Mouse (Mus musculus): Measurements from ENCODE around the gene Cx3cr1. TPM values are rescaled to one million over a fixed set of nuclear protein-coding genes. Genes with fewer than 3 reads are reported as not detected.

Gene Cx3cr1
- polyA plus RNA-seq, 1 experiment from 2014 or later, result 7.4 TPM

GRCm38 (mm10) chr9:120001945-120002725 is 67.5 kb downstream of the Cx3cr1 start:
- Histone ChIP-seq H3K36me3 (ENCODE audit: control insufficient read depth, insufficient read depth, low read length) (no peaks in the 10 kb centered on the region), H3K4me3 (ENCODE audit: low read length) (peak overlapping the region; percentile 39), H3K27ac (ENCODE audit: low read depth, low read length) (peak overlapping the region; percentile 74; the same call in 1 of the 2 replicates), H3K4me2 (replicated peaks; ENCODE audit: low read depth, low read length) (peak overlapping the region; percentile 67), H3K9me3 (ENCODE audit: control insufficient read depth, low read length) (no peaks in the 10 kb centered on the region), H3K27me3 (ENCODE audit: control insufficient read depth, insufficient read depth, low read length) (no peaks in the 10 kb centered on the region), H3K9ac (ENCODE audit: low read depth, low read length) (peak overlapping the region; percentile 58), H3K4me1 (ENCODE audit: control insufficient read depth, insufficient read depth, low read length) (0 out of 2 replicates have a peak, but pooled peaks cover 5% of the 10 kb centered on the region)
- WGBS, result 10% methylated on average over 31 of the region's 31 CpGs
- ATAC-seq (ENCODE audit: low FRiP score, low TSS enrichment), result peak; percentile 92

DNA sequence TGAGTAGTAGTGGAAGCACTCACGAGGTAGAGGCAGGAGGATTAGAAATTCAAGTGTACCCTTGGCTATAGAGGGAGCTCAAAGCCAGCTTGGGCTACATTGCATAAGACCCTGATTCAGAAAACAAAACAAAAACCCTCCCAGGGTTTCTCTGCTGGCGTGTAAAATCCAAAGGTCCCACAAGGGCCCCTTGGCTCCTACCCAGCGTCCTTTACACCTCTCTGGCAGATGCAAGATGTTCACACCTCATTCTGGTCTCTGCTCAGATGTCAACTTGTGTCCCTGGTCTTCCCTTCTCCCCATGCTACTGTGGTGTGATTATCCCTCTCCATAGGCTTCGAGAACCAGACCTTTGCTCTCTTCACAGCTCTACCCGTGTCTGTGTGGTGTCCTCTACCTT is 68.9 kb downstream of the Cx3cr1 start:
- Histone ChIP-seq H3K27me3 (ENCODE audit: control insufficient read depth, insufficient read depth, low read length) (no peaks in the 10 kb centered on the region), H3K4me2 (replicated peaks; ENCODE audit: low read depth, low read length) (no peak overlapping the region), H3K36me3 (ENCODE audit: control insufficient read depth, insufficient read depth, low read length) (no peaks in the 10 kb centered on the region), H3K27ac (ENCODE audit: low read depth, low read length) (no peak overlapping the region), H3K9me3 (ENCODE audit: control insufficient read depth, low read length) (no peaks in the 10 kb centered on the region), H3K9ac (ENCODE audit: low read depth, low read length) (no peak overlapping the region), H3K4me3 (ENCODE audit: low read length) (no peak overlapping the region), H3K4me1 (ENCODE audit: control insufficient read depth, insufficient read depth, low read length) (0 out of 2 replicates have a peak, but pooled peaks cover 5% of the 10 kb centered on the region)
- ATAC-seq (ENCODE audit: low FRiP score, low TSS enrichment), result no peak
- 65% methylated on average over 5 of the region's 5 CpGs for WGBS

GRCm38 (mm10) chr9:119999636-120000035 is 70.0 kb downstream of the Cx3cr1 start:
- Histone ChIP-seq H3K4me2 (replicated peaks; ENCODE audit: low read depth, low read length) (no peak overlapping the region), H3K36me3 (ENCODE audit: control insufficient read depth, insufficient read depth, low read length) (no peaks in the 10 kb centered on the region), H3K9me3 (ENCODE audit: control insufficient read depth, low read length) (no peaks in the 10 kb centered on the region), H3K4me3 (ENCODE audit: low read length) (no peak overlapping the region), H3K4me1 (ENCODE audit: control insufficient read depth, insufficient read depth, low read length) (0 out of 2 replicates have a peak, but pooled peaks cover 5% of the 10 kb centered on the region), H3K27me3 (ENCODE audit: control insufficient read depth, insufficient read depth, low read length) (no peaks in the 10 kb centered on the region), H3K9ac (ENCODE audit: low read depth, low read length) (no peak overlapping the region), H3K27ac (ENCODE audit: low read depth, low read length) (no peak overlapping the region)
- no peak for ATAC-seq (ENCODE audit: low FRiP score, low TSS enrichment)
- 74% methylated on average over 6 of the region's 6 CpGs for WGBS

DNA sequence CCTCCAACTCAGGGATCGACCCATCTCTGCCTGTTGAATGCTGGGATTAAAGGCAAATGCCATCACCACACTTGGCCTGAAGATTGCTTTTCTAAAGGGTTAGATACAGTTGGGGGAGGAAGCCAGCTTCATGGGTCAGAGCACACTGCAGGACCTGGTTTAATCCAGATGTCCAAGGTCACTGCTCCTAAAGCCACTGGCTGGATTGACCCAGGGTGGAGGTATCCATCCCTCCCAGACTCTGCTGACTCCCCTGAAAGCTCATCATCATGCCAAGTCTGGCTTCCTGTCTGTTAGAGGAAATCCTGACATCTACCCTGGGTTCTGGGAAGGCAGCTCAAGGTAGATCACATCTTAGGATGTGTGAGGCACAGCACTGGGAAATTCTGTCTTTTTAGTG is 70.9 kb downstream of the Cx3cr1 start:
- no peak for ATAC-seq (ENCODE audit: low FRiP score, low TSS enrichment)
- H3K4me1 ChIP-seq (ENCODE audit: control insufficient read depth, insufficient read depth, low read length), result 0 out of 2 replicates have a peak, but pooled peaks cover 5% of the 10 kb centered on the region
- H3K36me3 ChIP-seq (ENCODE audit: control insufficient read depth, insufficient read depth, low read length), result no peaks in the 10 kb centered on the region
- no peak overlapping the region for H3K27ac ChIP-seq (ENCODE audit: low read depth, low read length)
- H3K9me3 ChIP-seq (ENCODE audit: control insufficient read depth, low read length), result no peaks in the 10 kb centered on the region
- H3K4me2 ChIP-seq (replicated peaks; ENCODE audit: low read depth, low read length), result no peak overlapping the region
- WGBS, result 80% methylated on average over 1 of the region's 1 CpGs
- no peak overlapping the region for H3K4me3 ChIP-seq (ENCODE audit: low read length)
- H3K27me3 ChIP-seq (ENCODE audit: control insufficient read depth, insufficient read depth, low read length), result no peaks in the 10 kb centered on the region
- no peak overlapping the region for H3K9ac ChIP-seq (ENCODE audit: low read depth, low read length)

DNA sequence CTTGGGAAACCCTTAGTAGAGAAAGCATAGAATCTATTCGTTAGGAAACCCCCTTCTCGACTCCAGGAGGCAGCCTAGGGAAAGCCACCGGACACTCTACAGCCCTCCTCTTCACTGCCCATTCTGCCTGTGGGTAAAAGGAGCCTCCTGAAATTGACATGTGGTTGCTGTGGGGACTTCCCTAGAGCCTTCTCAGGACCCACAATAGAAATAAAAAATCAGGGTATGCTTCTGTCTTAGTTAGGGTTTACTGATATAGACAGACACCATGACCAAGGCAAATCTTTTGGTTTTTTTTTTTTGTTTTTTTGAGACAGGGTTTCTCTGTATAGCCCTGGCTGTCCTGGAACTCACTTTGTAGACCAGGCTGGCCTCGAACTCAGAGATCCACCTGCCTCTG is 73.6 kb downstream of the Cx3cr1 start:
- no peak for ATAC-seq (ENCODE audit: low FRiP score, low TSS enrichment)
- WGBS, result 95% methylated on average over 4 of the region's 4 CpGs
- Histone ChIP-seq H3K27me3 (ENCODE audit: control insufficient read depth, insufficient read depth, low read length) (no peaks in the 10 kb centered on the region), H3K36me3 (ENCODE audit: control insufficient read depth, insufficient read depth, low read length) (no peaks in the 10 kb centered on the region), H3K4me2 (replicated peaks; ENCODE audit: low read depth, low read length) (no peak overlapping the region), H3K4me1 (ENCODE audit: control insufficient read depth, insufficient read depth, low read length) (no peaks in the 10 kb centered on the region), H3K27ac (ENCODE audit: low read depth, low read length) (no peak overlapping the region), H3K4me3 (ENCODE audit: low read length) (no peak overlapping the region), H3K9ac (ENCODE audit: low read depth, low read length) (no peak overlapping the region), H3K9me3 (ENCODE audit: control insufficient read depth, low read length) (no peaks in the 10 kb centered on the region)

- no peak for ATAC-seq (ENCODE audit: low FRiP score, low TSS enrichment)
- 63% methylated on average over 7 of the region's 7 CpGs for WGBS
- H3K4me1 ChIP-seq (ENCODE audit: control insufficient read depth, insufficient read depth, low read length), result no peaks in the 10 kb centered on the region
- H3K4me2 ChIP-seq (replicated peaks; ENCODE audit: low read depth, low read length), result no peak overlapping the region
- H3K27me3 ChIP-seq (ENCODE audit: control insufficient read depth, insufficient read depth, low read length), result no peaks in the 10 kb centered on the region
- no peak overlapping the region for H3K9ac ChIP-seq (ENCODE audit: low read depth, low read length)
- H3K36me3 ChIP-seq (ENCODE audit: control insufficient read depth, insufficient read depth, low read length), result no peaks in the 10 kb centered on the region
- H3K27ac ChIP-seq (ENCODE audit: low read depth, low read length), result no peak overlapping the region
- H3K9me3 ChIP-seq (ENCODE audit: control insufficient read depth, low read length), result no peaks in the 10 kb centered on the region
- no peak overlapping the region for H3K4me3 ChIP-seq (ENCODE audit: low read length)
Observed at GRCm38 (mm10) chr9:119994207-119994606, 75.5 kb downstream of the Cx3cr1 start.

DNA sequence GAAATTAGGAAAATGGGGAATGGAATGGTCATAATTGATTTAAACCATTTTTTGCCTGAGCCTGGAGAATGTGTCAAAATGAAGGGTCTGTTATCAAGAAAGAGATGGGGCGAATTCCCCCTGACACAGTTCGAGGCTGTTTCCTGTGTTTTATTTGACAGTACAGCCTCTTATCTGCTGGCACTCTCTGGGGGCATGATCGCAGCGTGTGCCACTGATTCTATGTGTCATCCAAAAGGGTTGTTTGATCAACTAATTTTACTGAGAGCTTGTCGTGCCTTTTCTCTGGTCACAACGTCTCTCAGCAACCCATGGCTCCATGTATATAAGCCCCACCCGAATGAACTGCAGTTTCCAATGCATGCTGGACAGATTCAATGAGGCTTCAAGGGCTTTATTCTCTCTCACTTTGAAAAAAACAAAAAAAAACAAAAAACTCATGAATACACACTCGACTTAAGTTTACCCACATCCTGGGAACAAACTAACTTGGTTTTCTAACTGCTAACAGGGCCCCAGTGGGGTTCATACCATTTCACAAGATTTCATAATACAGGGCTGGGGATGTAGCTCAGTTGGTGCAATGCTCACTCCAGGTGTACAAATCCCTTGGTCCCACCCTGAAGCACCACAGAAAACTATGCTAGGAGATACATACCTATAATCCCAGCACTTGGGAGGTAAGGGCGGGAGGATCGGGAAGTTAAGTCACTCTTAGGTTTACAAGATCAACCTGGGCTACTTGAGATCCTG is 76.4 kb downstream of the Cx3cr1 start:
- ATAC-seq (ENCODE audit: low FRiP score, low TSS enrichment), result no peak
- Histone ChIP-seq H3K36me3 (ENCODE audit: control insufficient read depth, insufficient read depth, low read length) (no peaks in the 10 kb centered on the region), H3K4me2 (replicated peaks; ENCODE audit: low read depth, low read length) (no peak overlapping the region), H3K9me3 (ENCODE audit: control insufficient read depth, low read length) (no peaks in the 10 kb centered on the region), H3K4me3 (ENCODE audit: low read length) (no peak overlapping the region), H3K9ac (ENCODE audit: low read depth, low read length) (no peak overlapping the region), H3K27ac (ENCODE audit: low read depth, low read length) (no peak overlapping the region), H3K27me3 (ENCODE audit: control insufficient read depth, insufficient read depth, low read length) (no peaks in the 10 kb centered on the region), H3K4me1 (ENCODE audit: control insufficient read depth, insufficient read depth, low read length) (no peaks in the 10 kb centered on the region)
- WGBS, result 78% methylated on average over 10 of the region's 10 CpGs

- Histone ChIP-seq H3K4me1 (ENCODE audit: control insufficient read depth, insufficient read depth, low read length) (no peaks in the 10 kb centered on the region), H3K36me3 (ENCODE audit: control insufficient read depth, insufficient read depth, low read length) (no peaks in the 10 kb centered on the region), H3K27ac (ENCODE audit: low read depth, low read length) (no peak overlapping the region), H3K4me2 (replicated peaks; ENCODE audit: low read depth, low read length) (no peak overlapping the region), H3K9ac (ENCODE audit: low read depth, low read length) (no peak overlapping the region), H3K27me3 (ENCODE audit: control insufficient read depth, insufficient read depth, low read length) (no peaks in the 10 kb centered on the region), H3K4me3 (ENCODE audit: low read length) (no peak overlapping the region), H3K9me3 (ENCODE audit: control insufficient read depth, low read length) (no peaks in the 10 kb centered on the region)
- 27% methylated on average over 5 of the region's 5 CpGs for WGBS
- ATAC-seq (ENCODE audit: low FRiP score, low TSS enrichment), result no peak
Observed at GRCm38 (mm10) chr9:119991310-119991709, 78.4 kb downstream of the Cx3cr1 start.

GRCm38 (mm10) chr9:119988304-119988703 is 81.4 kb downstream of the Cx3cr1 start:
- Histone ChIP-seq H3K4me2 (replicated peaks; ENCODE audit: low read depth, low read length) (no peak overlapping the region), H3K9me3 (ENCODE audit: control insufficient read depth, low read length) (no peaks in the 10 kb centered on the region), H3K36me3 (ENCODE audit: control insufficient read depth, insufficient read depth, low read length) (no peaks in the 10 kb centered on the region), H3K9ac (ENCODE audit: low read depth, low read length) (no peak overlapping the region), H3K4me3 (ENCODE audit: low read length) (no peak overlapping the region), H3K27me3 (ENCODE audit: control insufficient read depth, insufficient read depth, low read length) (no peaks in the 10 kb centered on the region), H3K4me1 (ENCODE audit: control insufficient read depth, insufficient read depth, low read length) (peaks cover 9% of the 10 kb centered on the region; the same call in 1 of the 2 replicates), H3K27ac (ENCODE audit: low read depth, low read length) (no peak overlapping the region)
- WGBS, result 44% methylated on average over 7 of the region's 7 CpGs
- no peak for ATAC-seq (ENCODE audit: low FRiP score, low TSS enrichment)
